Mouse (Mus musculus) layer of hippocampus, adult 18-20 months (tissue): ENCODE data around the gene Nfib. TPM values are rescaled to one million over a fixed set of nuclear protein-coding genes. Genes with fewer than 3 reads are reported as not detected.

Experiments used
- DNase-seq, 2 experiments: peaks; one replicate each; pipeline ENCODE4 v3.0.0; 2022; ENCODE audit warnings: low spot score in 2 of 2
- total RNA-seq, 2 experiments: library from RNA; stranded (reverse); gene quantifications; 2 replicates each; pipeline ENCODE4 v1.2.3; 2021

The Nfib gene
- total RNA-seq, 2 experiments from 2014 or later, result 153 to 156 TPM

DNA sequence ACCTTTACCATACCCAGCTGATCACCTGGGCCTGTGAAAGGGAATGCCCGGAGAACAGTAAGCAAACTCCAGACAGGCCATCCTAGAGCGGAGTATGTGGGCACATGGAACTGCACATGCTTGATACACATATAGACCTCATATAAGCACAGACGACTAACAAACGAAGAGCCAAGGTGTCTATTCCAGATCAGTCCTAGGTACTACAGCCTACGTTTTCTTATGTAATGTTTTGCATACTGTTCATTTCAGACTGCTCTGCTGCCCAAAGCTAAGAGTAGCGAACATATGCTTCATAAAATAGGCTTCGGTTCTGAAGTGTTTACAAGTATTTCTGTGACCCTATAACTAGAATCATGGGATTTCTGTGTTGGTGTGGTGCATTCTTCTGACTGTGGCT, 386.2 kb downstream of the Nfib start:
- DNase-seq, result no peak

DNA sequence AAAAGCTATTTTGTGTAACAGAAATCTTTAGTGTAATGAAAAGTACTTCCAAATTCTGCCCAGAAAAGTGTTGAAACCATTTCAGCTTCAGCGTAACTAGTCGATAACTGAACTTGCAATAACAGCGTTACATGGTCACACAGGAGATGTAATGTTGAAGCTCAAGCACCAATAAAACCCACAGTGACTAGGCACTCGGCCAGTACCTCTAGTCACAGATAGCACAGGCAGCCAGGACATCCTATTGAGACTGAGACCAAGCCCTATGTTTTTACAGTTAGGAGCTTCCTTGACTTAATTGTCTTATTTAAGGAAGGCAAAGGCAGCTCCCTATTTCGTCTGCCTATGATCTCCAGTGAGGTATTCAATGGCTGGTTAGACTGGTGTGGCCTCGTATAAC, 389.4 kb downstream of the Nfib start:
- no peak for DNase-seq

DNA sequence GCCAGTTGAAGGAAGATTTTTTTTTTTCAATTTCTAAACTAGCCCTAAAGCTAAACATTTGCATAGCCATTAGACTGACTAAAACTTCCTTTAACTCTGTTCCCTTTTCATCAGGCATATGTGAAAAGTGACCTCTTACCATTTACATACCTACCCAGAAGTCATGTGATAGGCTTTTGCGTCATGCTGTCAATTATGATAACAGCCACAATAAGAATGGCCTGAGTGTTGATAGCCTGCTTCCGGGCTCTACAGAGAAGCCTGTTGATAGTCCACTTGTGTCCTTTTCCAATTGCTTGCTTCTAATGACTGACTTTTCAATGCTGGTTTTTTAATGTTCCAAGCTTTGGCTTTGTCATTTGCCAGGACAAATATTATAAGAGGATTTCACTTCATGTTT, 389.8 kb downstream of the Nfib start:
- no peak for DNase-seq

DNA sequence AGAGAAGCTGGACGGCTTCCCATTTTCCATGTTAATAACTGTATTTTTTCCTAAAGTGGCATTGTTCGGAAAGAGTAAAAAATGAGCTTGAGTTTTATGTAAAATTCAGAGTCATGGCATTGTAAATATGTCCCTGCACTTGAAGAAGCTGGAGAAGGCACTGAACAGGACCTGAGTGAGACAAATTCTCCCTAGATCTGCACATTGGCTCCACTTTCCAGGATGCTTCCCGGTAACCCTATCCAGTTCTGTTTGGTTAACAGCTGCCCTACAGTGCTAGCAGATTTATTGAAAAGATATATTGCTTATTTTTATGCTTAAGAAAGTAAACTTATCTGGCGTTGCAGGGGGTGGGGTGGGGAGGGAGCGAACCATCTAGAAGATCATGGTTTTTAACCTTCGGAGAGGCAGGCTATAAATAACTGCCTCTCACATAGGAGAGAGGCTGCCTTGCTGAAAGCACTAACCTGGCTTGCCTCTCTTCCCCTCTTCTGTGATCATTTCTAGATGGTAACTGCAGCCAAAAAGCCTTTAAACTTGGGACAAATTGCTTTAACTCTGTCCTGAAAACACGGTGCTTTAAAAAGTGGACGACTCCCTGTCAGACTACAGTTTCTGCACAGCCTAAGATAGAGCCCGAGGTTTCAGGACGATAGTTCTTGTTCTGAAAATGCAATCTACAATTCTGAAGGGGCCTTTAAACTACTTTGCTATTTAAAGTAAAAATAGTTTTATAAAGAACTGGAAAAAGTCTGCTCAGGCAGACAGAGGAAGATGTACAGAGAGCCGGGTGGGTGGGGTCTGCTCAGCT, 394.4 kb downstream of the Nfib start:
- no peak for DNase-seq

DNA sequence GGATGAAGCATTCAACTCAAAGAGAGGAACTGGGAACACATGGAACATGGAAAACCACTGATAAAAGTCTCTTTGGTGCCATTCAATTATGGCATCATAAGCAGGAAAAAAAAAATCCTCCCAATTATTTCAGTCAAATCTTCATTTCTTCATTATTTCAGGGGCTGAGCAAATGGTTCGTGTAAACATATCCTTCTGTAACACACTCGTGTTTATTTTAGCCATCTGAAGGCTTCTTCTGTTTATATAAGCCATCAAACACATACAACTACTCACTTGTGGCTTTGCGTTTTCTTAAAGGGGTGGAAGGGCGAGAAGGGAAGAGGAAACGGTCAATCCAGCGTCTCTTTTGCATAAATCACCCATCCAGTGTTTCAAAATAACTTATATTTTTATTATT, 399.5 kb downstream of the Nfib start:
- DNase-seq, result no peak

DNA sequence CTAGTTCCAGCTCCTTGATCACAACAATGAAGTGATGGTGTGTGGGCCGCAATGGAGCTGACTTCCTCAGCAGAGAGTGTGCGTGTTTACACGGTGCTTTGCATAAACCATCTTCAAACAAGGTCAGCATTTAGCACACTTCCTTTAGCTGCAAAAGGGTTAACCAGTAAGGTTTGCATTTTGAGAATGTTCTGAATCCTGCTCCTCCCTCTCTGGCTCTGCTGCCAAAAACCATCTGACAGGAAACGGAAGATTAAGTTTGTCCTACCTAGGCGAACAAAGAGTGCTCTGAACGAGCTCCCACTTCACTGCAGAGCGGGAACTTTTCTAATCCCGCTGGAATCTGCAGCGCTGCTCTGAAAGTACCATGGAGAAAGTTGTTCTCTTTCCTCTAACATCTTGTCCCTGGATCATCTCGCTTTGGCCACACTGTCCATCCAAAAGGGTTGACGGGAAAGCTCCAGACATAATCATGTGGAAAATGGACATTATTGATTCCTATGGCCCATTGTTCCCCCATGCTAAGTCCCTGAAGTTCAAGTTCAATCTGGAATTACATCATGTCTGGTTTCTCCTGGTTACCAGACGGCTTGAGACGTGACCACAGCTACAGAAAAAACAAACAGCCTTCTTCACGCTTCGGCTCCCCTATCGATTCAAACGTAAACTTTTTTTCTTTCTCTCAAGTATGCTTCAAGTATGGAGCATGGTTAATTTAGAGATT, 401.2 kb downstream of the Nfib start:
- DNase-seq, result no peak

DNA sequence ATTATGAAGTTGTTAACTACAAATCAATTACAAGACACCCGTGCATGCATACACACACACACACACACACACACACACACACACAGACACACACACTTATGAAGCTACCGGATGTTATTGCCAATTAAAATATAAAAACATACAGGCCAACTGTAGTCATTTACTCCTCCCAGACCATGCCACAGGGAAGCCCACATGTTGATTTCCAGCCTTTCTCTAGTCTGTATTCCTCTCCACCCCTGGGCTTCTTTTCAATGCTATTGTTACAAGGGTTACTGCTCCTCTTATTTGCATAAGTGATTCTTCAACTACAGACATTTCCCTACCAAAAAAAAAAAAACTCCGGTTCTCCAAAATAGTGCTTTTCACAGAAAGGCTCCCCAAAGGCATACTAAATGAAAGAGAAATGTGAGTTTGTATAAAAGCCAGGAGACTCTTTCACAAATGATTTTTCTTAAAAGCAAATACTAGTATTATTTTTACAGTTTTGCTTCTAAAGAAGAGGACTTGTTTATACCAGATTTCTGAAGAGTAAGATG, 402.1 kb downstream of the Nfib start:
- no peak for DNase-seq

DNA sequence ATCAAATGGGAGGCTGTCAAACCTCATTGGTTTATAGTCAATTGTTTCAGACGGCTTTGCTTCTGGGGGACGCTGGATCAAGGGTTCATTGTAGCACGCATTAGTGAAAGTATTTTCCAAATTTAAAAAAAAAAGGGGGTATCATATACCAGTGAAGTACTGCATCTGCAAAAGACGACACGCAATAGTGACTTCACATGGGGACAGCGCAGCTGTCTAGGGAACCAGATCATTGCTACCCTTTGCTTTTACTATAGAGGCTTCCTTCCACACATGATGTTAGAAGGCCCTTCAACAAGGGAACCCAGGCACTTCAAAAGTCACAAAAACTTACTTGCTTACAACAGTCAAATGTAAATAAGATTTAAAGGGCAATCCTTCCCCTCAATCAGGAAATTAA, 402.6 kb downstream of the Nfib start:
- DNase-seq, result no peak

DNA sequence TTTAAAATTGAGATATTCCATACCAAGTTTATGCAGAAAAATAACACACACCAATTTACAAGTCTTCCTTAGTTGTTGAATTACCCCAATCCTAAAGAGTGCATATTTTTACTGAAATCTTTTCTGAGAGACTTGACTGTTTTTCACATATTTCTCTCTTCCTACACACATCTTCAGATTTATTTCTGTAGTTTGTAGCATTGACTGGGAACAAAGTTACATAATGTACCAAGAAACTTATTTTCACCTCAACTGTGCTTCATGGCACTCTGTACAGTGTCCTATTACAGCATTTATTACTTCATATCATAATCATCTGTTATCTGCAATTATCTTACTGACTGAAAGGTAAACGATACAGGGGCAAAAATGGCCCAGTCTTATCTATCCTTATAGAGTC, 406.9 kb downstream of the Nfib start:
- no peak for DNase-seq

DNA sequence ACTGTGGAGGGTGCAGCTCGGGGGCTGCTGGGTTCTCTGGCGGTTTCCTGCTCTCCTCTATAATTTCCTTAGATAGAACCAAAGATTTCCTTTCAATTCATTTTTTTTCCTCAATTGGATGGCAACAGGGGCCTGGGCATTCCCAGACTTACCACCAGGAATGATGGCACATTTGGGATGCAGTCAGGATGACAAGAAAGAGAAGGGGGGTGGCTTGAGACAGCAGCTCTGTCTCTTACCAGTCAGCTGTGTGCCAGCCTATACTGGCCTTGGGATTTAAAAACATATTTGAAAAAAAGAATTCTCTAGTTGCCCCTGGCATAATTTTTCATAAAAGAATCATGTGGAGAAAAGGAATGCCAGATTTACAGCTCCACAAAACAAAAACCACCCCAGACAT, 408.0 kb downstream of the Nfib start:
- no peak for DNase-seq

DNA sequence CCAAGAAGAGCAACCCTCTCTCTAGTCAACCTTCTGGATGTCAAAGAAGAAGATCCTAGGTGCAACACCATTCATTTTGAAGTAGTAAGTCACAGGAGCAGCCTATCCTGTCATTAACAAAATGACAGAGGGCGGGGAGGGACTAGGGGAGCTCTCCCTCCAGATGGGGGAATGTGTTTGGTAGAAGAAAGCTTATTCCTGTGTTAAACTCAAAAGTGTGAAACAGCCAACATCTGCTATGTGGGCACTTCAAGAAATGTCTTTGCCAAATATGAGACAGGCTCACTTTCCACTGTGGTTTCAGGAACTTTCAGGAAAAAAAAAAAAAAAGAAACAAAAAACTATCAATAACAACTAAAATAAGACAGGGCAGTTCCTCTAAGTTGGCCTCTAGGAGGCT, 411.5 kb downstream of the Nfib start:
- peak in 1 of 2 experiments; percentile 44 for DNase-seq

DNA sequence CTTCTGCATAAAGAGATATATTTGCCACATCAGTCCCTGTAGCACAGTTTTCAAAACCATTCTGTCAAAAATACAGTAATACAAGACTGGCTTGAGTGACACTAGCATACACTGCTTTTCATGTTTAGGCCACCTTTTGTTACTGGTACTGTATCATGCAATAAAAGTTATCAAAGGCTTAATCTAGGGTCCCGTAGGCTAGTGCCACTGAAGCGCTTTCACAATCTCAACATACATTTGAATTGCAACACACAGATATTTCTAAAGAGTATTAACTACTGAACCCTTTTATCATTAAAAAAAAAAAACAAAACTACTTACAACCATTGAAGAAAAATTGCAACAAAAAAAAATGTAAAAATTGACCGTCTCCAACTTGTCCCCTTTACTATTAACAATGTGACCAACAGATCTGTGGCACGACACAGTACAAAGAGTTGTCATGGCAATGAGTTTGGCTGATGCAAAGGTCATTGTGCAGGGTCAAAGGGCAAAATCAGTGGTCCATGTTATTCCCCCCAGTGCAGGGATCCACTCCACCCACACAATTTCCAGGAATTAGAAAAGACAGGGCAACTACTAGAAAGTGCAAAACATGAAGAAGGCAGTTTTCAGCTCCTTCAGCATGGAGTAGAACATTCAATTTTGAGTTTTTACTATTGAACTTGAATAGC, 414.2 kb downstream of the Nfib start:
- DNase-seq, result no peak

DNA sequence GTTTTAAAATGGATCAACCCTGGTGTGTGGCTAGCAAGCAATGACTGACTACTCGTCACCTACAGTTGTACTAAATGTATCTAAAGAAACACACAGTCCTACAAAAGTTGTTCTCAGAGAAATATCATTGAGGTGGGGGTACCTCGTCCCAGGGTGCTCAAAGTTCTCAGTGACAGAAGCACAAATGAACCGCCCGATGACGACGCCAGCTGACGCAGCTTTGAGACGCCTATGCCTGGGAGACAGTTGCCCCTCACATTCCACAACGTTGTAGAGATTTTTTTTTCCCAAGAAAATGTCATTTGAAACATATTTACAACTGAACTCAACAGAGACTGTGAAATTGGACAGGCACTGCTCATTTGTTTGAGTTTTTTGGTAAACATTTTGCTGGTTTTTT, 414.9 kb downstream of the Nfib start:
- no peak for DNase-seq

DNA sequence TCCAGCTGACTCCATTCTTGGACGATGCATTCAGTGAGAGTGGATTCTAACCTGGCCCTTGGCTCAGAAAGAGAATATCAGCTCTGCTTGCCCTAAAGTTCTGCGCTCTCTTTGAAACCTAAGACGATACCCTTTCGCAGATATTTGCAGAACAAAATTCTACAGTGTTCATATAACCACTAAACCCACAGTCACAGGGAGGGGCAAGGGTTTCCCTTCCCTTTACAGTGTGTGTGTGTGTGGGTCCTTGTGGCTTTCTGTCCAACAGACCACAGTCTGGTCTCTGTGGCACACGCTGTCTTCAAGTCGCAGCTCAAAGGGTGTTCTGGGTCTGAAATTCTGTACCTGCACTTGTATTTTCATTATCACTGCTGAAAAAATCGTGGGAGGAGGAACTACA, 416.0 kb downstream of the Nfib start:
- no peak for DNase-seq

DNA sequence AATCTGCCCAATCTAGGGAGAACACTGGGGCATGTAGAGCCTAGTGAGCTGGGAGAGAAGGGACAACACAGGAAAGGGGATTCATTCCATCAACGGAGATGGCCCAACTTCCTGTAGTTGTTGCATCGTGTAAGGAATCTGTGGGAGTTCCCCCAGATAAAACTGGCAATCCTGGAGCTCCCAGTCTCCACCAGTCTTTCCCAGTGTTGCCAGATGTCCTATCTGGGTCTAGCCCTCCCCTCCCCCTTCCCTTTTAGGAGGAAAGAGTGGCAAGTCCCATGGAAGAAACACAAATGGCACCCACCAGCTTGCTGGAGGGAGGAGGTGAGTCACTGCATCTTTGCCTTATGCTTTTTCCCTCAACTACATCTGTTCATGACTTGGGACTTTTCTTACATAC, 417.4 kb downstream of the Nfib start:
- DNase-seq, result peak; percentile 16 to 54

DNA sequence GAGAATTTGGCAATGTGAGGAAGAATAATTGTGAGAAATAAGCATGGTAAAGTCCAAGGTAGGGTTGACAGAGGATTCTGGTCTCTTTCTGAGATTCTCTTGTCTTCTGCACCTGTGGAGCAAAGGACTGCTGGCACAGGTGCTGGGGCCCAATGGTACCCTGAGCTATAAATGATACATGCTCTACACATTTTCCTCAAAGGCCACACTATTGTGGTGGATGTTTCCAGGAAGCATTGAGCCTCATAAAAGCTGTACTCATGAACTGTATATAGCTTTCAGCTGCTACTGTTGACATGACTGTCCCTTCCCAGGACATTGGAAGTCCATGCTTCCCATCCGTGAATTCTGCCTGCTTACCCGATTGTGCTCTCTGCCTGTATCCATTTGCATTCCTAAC, 418.1 kb downstream of the Nfib start:
- DNase-seq, result no peak

DNA sequence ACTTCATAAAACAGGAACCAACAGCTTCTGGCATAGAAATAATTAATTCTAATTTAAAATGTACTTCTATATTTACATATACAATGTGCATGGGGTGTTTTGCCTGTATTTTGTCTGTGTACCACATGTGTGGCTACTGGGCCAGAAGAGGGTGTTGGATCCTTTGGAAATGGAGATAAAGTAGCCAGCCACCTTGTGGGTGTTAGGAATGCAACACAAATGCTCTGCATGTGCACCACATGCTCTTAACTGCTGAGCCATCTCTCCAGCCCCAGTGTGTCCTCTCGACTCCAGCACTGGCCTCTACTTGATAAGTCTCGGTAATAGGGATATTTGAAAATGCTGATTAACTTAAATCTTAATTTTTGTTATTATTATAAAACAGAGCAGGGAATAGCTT, 418.6 kb downstream of the Nfib start:
- no peak for DNase-seq

DNA sequence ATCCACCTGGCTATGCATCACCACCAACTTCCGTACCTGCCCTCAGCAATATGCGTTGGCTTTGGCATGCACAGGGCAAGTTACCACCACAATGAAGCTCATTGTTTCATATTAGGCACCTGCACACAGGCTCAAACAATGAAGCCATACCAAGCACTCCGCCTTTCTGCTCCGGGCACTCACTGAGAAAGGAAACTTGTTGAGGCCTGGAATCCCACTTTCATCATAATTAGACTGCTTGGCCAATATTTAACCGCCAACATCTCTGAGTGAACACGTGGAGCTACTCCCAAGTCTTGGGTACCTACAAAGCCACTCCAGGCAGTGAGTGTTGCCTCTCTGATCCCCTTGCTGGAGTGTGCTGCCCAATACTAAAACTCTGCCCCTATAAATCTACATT, 422.0 kb downstream of the Nfib start:
- DNase-seq, result no peak

DNA sequence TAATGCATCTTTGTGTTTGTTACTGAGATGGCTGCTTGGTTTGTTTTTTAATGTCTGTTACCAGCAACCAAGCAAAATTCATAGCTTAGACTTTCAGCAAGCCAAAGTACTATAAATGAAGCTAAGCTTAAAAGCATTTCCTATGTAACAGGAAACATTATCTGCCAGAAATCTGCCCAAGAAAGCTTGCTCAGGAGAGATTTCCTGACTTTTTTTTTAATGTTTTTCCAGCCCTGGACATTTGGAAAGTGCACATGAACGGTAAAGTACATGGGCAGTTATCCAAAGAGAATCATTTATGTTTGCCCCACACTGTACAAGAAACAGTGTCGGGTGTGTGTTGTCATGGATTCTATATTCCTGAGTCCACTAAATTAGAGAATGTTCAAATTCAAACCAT, 429.6 kb downstream of the Nfib start:
- no peak for DNase-seq

DNA sequence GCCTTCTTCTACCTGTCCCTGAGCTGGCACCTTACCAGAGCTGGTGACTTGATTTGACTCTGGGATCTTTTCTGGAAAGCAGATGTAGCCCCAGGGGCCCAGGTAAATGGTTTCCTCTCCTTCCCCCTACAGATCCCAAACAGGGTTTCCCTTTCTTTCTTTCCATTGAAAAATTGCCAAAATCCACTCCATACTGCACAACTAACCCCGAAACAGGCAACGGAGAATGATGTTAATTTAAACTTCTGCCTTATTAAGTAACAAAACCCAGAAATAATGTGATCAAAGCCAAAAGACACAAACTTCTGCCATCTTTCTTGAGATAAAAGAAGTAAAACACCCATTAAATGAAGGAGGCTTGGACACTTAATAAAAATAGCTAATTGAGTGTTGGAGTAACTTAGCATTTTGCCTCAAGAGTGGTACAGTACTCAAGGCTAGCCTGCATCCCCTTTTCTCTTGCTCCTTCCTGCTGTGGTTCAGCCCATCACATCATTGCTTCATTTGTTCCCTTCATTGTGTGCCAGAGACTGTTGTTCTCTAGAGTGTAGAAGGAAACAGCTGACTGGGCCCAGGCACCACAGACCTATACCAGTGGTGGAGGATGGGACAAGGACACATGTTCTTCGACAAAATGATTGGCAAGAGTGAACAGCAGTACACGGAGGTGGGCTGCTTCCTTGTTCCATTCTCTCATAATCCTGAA, 432.3 kb downstream of the Nfib start:
- DNase-seq, result no peak

DNA sequence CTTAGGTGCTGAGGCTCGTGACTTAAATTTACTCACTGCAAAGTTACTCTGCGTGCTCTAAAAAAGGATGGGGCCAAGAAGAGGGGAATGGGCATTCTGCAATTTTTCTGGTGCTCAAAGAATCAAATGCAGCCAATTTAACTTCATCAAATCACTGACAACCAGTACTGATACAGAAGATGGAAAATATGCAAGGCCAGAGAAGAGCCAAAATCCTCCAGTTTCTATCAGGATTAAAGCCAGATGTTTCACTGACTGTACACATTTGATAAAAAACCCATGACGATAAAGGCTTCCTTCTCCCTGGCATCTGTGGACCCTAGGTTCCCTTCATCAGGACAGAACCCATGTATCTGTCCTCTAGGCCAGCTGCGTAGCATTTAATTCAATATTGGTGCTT, 433.5 kb downstream of the Nfib start:
- no peak for DNase-seq
